Mouse (Mus musculus): ENCODE results near the gene Cwh43.
"Not testable (repeated sequence)": the region's sequence is repeated elsewhere in the genome, so short reads cannot be mapped to it uniquely, and the experiment has no call there.

Cwh43 gene

GRCm38 (mm10) chr5:73474412-73475405, 68.8 kb downstream of the Cwh43 start:
- no peak for DNase-seq (ENCODE audit: low spot score in 2 of 2)

- DNase-seq (ENCODE audit: low spot score in 2 of 2), result no peak
These were observed 74.8 kb downstream of the Cwh43 start, which contains the start of gene Dcun1d4 for GRCm38 (mm10) chr5:73480700-73481099. Dcun1d4 (plus strand) TSS chr5:73481000.

- no peak for DNase-seq (ENCODE audit: low spot score in 2 of 2)
These were observed 75.5 kb downstream of the Cwh43 start for GRCm38 (mm10) chr5:73481401-73481800.

- DNase-seq (ENCODE audit: low spot score in 2 of 2), result not testable (repeated sequence)
These were observed 76.5 kb downstream of the Cwh43 start for GRCm38 (mm10) chr5:73482381-73482780.

- no peak for DNase-seq (ENCODE audit: low spot score in 2 of 2)
These were observed 78.2 kb downstream of the Cwh43 start for GRCm38 (mm10) chr5:73484016-73484615.

- DNase-seq (ENCODE audit: low spot score in 2 of 2), result no peak
These were observed 80.6 kb downstream of the Cwh43 start for GRCm38 (mm10) chr5:73486451-73486850.

- no peak for DNase-seq (ENCODE audit: low spot score in 2 of 2)
These were observed 84.0 kb downstream of the Cwh43 start for GRCm38 (mm10) chr5:73489915-73490314.

- peak; percentile 99 to 100 for DNase-seq (ENCODE audit: low spot score in 2 of 2)
These were observed 84.8 kb downstream of the Cwh43 start for GRCm38 (mm10) chr5:73490596-73491073.

- DNase-seq (ENCODE audit: low spot score in 2 of 2), result peak; percentile 9 to 16
These were observed 85.4 kb downstream of the Cwh43 start for GRCm38 (mm10) chr5:73491074-73491836.

- peak; percentile 77 to 88 for DNase-seq (ENCODE audit: low spot score in 2 of 2)
These were observed 86.2 kb downstream of the Cwh43 start for GRCm38 (mm10) chr5:73491837-73492720.

GRCm38 (mm10) chr5:73497401-73497800, 91.5 kb downstream of the Cwh43 start:
- DNase-seq (ENCODE audit: low spot score in 2 of 2), result no peak

- DNase-seq (ENCODE audit: low spot score in 2 of 2), result no peak
These were observed 92.7 kb downstream of the Cwh43 start for GRCm38 (mm10) chr5:73498559-73498958.

GRCm38 (mm10) chr5:73500867-73501440, 95.1 kb downstream of the Cwh43 start:
- DNase-seq (ENCODE audit: low spot score in 2 of 2), result no peak

- DNase-seq (ENCODE audit: low spot score in 2 of 2), result no peak
These were observed 96.5 kb downstream of the Cwh43 start for GRCm38 (mm10) chr5:73502422-73502821.

Measured in urinary bladder, postnatal 36 days (tissue).